Mouse (Mus musculus) kidney, postnatal 0 days (tissue): ENCODE measurements at regions not wholly inside any gene's neighbourhood (a gene's known extent, or its start where the extent isn't known, plus 50 kb on each side); places are given as distances from the start of the nearest gene placed in this dataset.
A peak's percentile ranks its signal among the peaks of the same experiment; 100 is the strongest.

Source experiments
- ATAC-seq: fragments of 200-750 bp; cut with Nextera tagmentation; replicated peaks from 2 replicates; pipeline ENCODE4 v1.8.0; 2017; ENCODE audit warnings: low read depth, moderate number of reproducible peaks, moderate TSS enrichment, moderate library complexity; ENCODE audit not compliant: low FRiP score
- DNase-seq: peaks from one replicate; pipeline ENCODE4 v3.0.0-alpha.2; 2016; ENCODE audit warnings: low spot score
- H3K27ac ChIP-seq: fragments of 300-500 bp; sonication (generic); 2 replicates; pipeline ENCODE4 v1.5.1; 2014; ENCODE audit warnings: mild to moderate bottlenecking
- H3K27me3 ChIP-seq: fragments of 300-500 bp; sonication (generic); 2 replicates; pipeline ENCODE4 v1.6.1; 2014; ENCODE audit warnings: low read length, mixed read lengths; ENCODE audit not compliant: insufficient read depth
- H3K36me3 ChIP-seq: fragments of 300-500 bp; sonication (generic); 2 replicates; pipeline ENCODE4 v1.6.1; 2014; ENCODE audit warnings: low read length, mixed read lengths; ENCODE audit not compliant: insufficient read depth
- H3K4me1 ChIP-seq: fragments of 300-500 bp; sonication (generic); replicated peaks from 2 replicates; pipeline ENCODE4 v1.6.1; 2014; ENCODE audit warnings: antibody characterized with exemption, low read length, mixed read lengths; ENCODE audit not compliant: insufficient read depth
- H3K4me2 ChIP-seq: fragments of 300-500 bp; sonication (generic); 2 replicates; pipeline ENCODE4 v1.6.1; 2014; ENCODE audit warnings: mild to moderate bottlenecking, low read length, moderate library complexity, mixed read lengths
- H3K4me3 ChIP-seq: fragments of 300-500 bp; sonication (generic); replicated peaks from 2 replicates; pipeline ENCODE4 v1.5.1; 2014; ENCODE audit warnings: low read depth, low read length
- H3K9ac ChIP-seq: fragments of 300-500 bp; sonication (generic); 2 replicates; pipeline ENCODE4 v1.6.1; 2014; ENCODE audit warnings: low read depth, low read length
- H3K9me3 ChIP-seq: fragments of 300-500 bp; sonication (generic); replicated peaks from 2 replicates; pipeline ENCODE4 v1.6.1; 2016; ENCODE audit warnings: low read length, inconsistent platforms, mixed read lengths
- CTCF ChIP-seq: IDR thresholded peaks from 2 replicates; pipeline ENCODE4 v1.5.1; 2016; ENCODE audit warnings: antibody characterized with exemption, low read depth, mild to moderate bottlenecking, moderate library complexity
- WGBS: fragments of 180-500 bp; shearing (Covaris S2); extraction: QIAGEN DNeasy Blood & Tissue Kit; methylation state at CpG from one replicate; pipeline ENCODE4 v1.1.7; 2014; 5-methylcytosine and 5-hydroxymethylcytosine counted together

GRCm38 (mm10) chr3:37916786-37917479 is 192.6 kb upstream of the Gm5148 start:
- no peaks in the 10 kb centered on the region for H3K36me3 ChIP-seq
- 14% methylated on average over 14 of the region's 14 CpGs for WGBS
- no peak overlapping the region for H3K4me3 ChIP-seq
- H3K4me2 ChIP-seq: peak overlapping the region; percentile 23; the same call in 1 of the 2 replicates
- ATAC-seq: peak; percentile 63; the same call in 1 of the 2 replicates
- peaks cover 15% of the 10 kb centered on the region; the same call in 1 of the 2 replicates for H3K4me1 ChIP-seq
- H3K9me3 ChIP-seq: no peaks in the 10 kb centered on the region
- H3K27me3 ChIP-seq: no peaks in the 10 kb centered on the region
- peak; percentile 94 for DNase-seq
- no peak overlapping the region for H3K9ac ChIP-seq
- H3K27ac ChIP-seq: peak overlapping the region; percentile 75
- no peak for TF ChIP-seq CTCF

- H3K36me3 ChIP-seq: no peaks in the 10 kb centered on the region
Observed at GRCm38 (mm10) chr3:37916281-37916680, 192.0 kb upstream of the Gm5148 start.

GRCm38 (mm10) chr3:37915673-37916072 is 191.4 kb upstream of the Gm5148 start:
- no peak for DNase-seq
- no peaks in the 10 kb centered on the region for H3K27me3 ChIP-seq
- no peak overlapping the region for H3K4me2 ChIP-seq
- H3K9me3 ChIP-seq: no peaks in the 10 kb centered on the region
- H3K4me1 ChIP-seq: peaks cover 15% of the 10 kb centered on the region; the same call in 1 of the 2 replicates
- no peak for ATAC-seq
- TF ChIP-seq CTCF: no peak
- WGBS: 43% methylated on average over 2 of the region's 2 CpGs
- no peak overlapping the region for H3K4me3 ChIP-seq
- peak overlapping the region; percentile 68; the same call in 1 of the 2 replicates for H3K27ac ChIP-seq
- H3K36me3 ChIP-seq: no peaks in the 10 kb centered on the region
- no peak overlapping the region for H3K9ac ChIP-seq

More at GRCm38 (mm10) chr3:37916281-37916680, 192.0 kb upstream of the Gm5148 start:
- no peak for TF ChIP-seq CTCF
- H3K27ac ChIP-seq: peak overlapping the region; percentile 68
- H3K4me2 ChIP-seq: no peak overlapping the region
- DNase-seq (peak; percentile 52), ATAC-seq (no peak)
- 45% methylated on average over 3 of the region's 3 CpGs for WGBS
- no peak overlapping the region for H3K4me3 ChIP-seq
- no peaks in the 10 kb centered on the region for H3K27me3 ChIP-seq
- H3K9ac ChIP-seq: no peak overlapping the region
- no peaks in the 10 kb centered on the region for H3K9me3 ChIP-seq
- peaks cover 15% of the 10 kb centered on the region; the same call in 1 of the 2 replicates for H3K4me1 ChIP-seq

GRCm38 (mm10) chr3:37914136-37914535 is 189.8 kb upstream of the Gm5148 start:
- ATAC-seq (no peak), DNase-seq (no peak)
- H3K9ac ChIP-seq: no peak overlapping the region
- no peaks in the 10 kb centered on the region for H3K9me3 ChIP-seq
- H3K4me1 ChIP-seq: peaks cover 14% of the 10 kb centered on the region; the same call in 1 of the 2 replicates
- WGBS: 93% methylated on average over 2 of the region's 2 CpGs
- TF ChIP-seq CTCF: no peak
- H3K4me2 ChIP-seq: no peak overlapping the region
- H3K36me3 ChIP-seq: no peaks in the 10 kb centered on the region
- H3K27me3 ChIP-seq: no peaks in the 10 kb centered on the region
- H3K27ac ChIP-seq: no peak overlapping the region
- H3K4me3 ChIP-seq: no peak overlapping the region

- Histone ChIP-seq H3K27me3 (no peaks in the 10 kb centered on the region), H3K9me3 (no peaks in the 10 kb centered on the region), H3K27ac (no peak overlapping the region), H3K4me2 (no peak overlapping the region), H3K4me1 (peaks cover 20% of the 10 kb centered on the region), H3K4me3 (no peak overlapping the region), H3K36me3 (no peaks in the 10 kb centered on the region), H3K9ac (no peak overlapping the region)
- no peak for TF ChIP-seq CTCF
- ATAC-seq: no peak
- DNase-seq: no peak
- whole genome bisulfite sequencing: 96% methylated on average over 4 of the region's 4 CpGs
Observed at GRCm38 (mm10) chr3:37909821-37910220, 185.5 kb upstream of the Gm5148 start.

- Histone ChIP-seq H3K4me1 (peaks cover 20% of the 10 kb centered on the region), H3K9ac (no peak overlapping the region), H3K4me2 (no peak overlapping the region), H3K36me3 (no peaks in the 10 kb centered on the region), H3K27ac (peak overlapping the region; percentile 84), H3K9me3 (no peaks in the 10 kb centered on the region), H3K4me3 (no peak overlapping the region), H3K27me3 (no peaks in the 10 kb centered on the region)
- WGBS: 47% methylated on average over 2 of the region's 2 CpGs
- TF ChIP-seq CTCF: no peak
- DNase-seq: no peak
- ATAC-seq: no peak
Observed at GRCm38 (mm10) chr3:37909008-37909407, 184.7 kb upstream of the Gm5148 start.

GRCm38 (mm10) chr3:37908456-37908855 is 184.2 kb upstream of the Gm5148 start:
- TF ChIP-seq CTCF: no peak
- H3K4me1 ChIP-seq: peaks cover 20% of the 10 kb centered on the region
- H3K9ac ChIP-seq: no peak overlapping the region
- H3K4me2 ChIP-seq: no peak overlapping the region
- ATAC-seq: peak; percentile 50; the same call in 1 of the 2 replicates
- H3K4me3 ChIP-seq: no peak overlapping the region
- peak overlapping the region; percentile 84 for H3K27ac ChIP-seq
- no peaks in the 10 kb centered on the region for H3K36me3 ChIP-seq
- 18% methylated on average over 6 of the region's 6 CpGs for WGBS
- H3K27me3 ChIP-seq: no peaks in the 10 kb centered on the region
- peak; percentile 71 for DNase-seq
- no peaks in the 10 kb centered on the region for H3K9me3 ChIP-seq
